Mouse (Mus musculus): ENCODE measurements around the gene S100a11. TPM values are rescaled to one million over a fixed set of nuclear protein-coding genes. Genes with fewer than 3 reads are reported as not detected.
"Not testable (repeated sequence)": the region's sequence is repeated elsewhere in the genome, so short reads cannot be mapped to it uniquely, and the experiment has no call there.

The S100a11 gene
- polyA plus RNA-seq, 1 experiment from 2014 or later: 1,131 TPM

- peaks cover 34% of the 10 kb centered on the region for H3K36me3 ChIP-seq
- WGBS: 86% methylated on average over 3 of the region's 3 CpGs
- no peaks in the 10 kb centered on the region for H3K27me3 ChIP-seq
- no peak overlapping the region for H3K4me2 ChIP-seq (replicated peaks)
- no peak for ATAC-seq (ENCODE audit: low FRiP score, low read depth)
- no peak overlapping the region for H3K4me3 ChIP-seq
- H3K27ac ChIP-seq: no peak overlapping the region
- no peaks in the 10 kb centered on the region for H3K4me1 ChIP-seq
- H3K9me3 ChIP-seq: no peaks in the 10 kb centered on the region
- H3K9ac ChIP-seq: no peak overlapping the region
These were observed 7.0 kb downstream of the S100a11 start for GRCm38 (mm10) chr3:93527300-93527699.

GRCm38 (mm10) chr3:93528807-93529206 is 8.5 kb downstream of the S100a11 start:
- no peaks in the 10 kb centered on the region; the same call in 1 of the 2 replicates for H3K9me3 ChIP-seq

GRCm38 (mm10) chr3:93537068-93537576 is 16.8 kb downstream of the S100a11 start:
- Histone ChIP-seq H3K9me3 (no peaks in the 10 kb centered on the region; the same call in 1 of the 2 replicates), H3K4me1 (no peaks in the 10 kb centered on the region), H3K36me3 (no peaks in the 10 kb centered on the region), H3K27ac (no peak overlapping the region), H3K4me2 (replicated peaks) (no peak overlapping the region), H3K9ac (no peak overlapping the region), H3K4me3 (no peak overlapping the region), H3K27me3 (no peaks in the 10 kb centered on the region)
- WGBS: 71% methylated on average over 2 of the region's 2 CpGs
- ATAC-seq (ENCODE audit: low FRiP score, low read depth): no peak

More at GRCm38 (mm10) chr3:93528807-93529206, 8.5 kb downstream of the S100a11 start:
- H3K4me2 ChIP-seq (replicated peaks): no peak overlapping the region
- H3K4me1 ChIP-seq: no peaks in the 10 kb centered on the region
- H3K4me3 ChIP-seq: no peak overlapping the region
- no peak overlapping the region for H3K27ac ChIP-seq
- 84% methylated on average over 5 of the region's 5 CpGs for WGBS
- H3K27me3 ChIP-seq: no peaks in the 10 kb centered on the region
- ATAC-seq (ENCODE audit: low FRiP score, low read depth): no peak
- no peak overlapping the region for H3K9ac ChIP-seq
- peaks cover 34% of the 10 kb centered on the region for H3K36me3 ChIP-seq

- H3K4me2 ChIP-seq (replicated peaks): no peak overlapping the region
- no peak overlapping the region for H3K9ac ChIP-seq
- H3K36me3 ChIP-seq: no peaks in the 10 kb centered on the region
- 53% methylated on average over 2 of the region's 2 CpGs for WGBS
- H3K4me3 ChIP-seq: no peak overlapping the region
- H3K4me1 ChIP-seq: no peaks in the 10 kb centered on the region
- no peak for ATAC-seq (ENCODE audit: low FRiP score, low read depth)
- H3K9me3 ChIP-seq: no peaks in the 10 kb centered on the region
- H3K27ac ChIP-seq: no peak overlapping the region
- no peaks in the 10 kb centered on the region for H3K27me3 ChIP-seq
These were observed 18.2 kb downstream of the S100a11 start for GRCm38 (mm10) chr3:93538486-93538885.

GRCm38 (mm10) chr3:93541501-93541900 is 21.2 kb downstream of the S100a11 start:
- Histone ChIP-seq H3K4me3 (no peak overlapping the region), H3K9ac (no peak overlapping the region), H3K36me3 (no peaks in the 10 kb centered on the region), H3K27me3 (no peaks in the 10 kb centered on the region), H3K4me2 (replicated peaks) (no peak overlapping the region), H3K9me3 (no peaks in the 10 kb centered on the region), H3K27ac (no peak overlapping the region), H3K4me1 (no peaks in the 10 kb centered on the region)
- WGBS: 70% methylated on average over 2 of the region's 2 CpGs
- no peak for ATAC-seq (ENCODE audit: low FRiP score, low read depth)

DNA sequence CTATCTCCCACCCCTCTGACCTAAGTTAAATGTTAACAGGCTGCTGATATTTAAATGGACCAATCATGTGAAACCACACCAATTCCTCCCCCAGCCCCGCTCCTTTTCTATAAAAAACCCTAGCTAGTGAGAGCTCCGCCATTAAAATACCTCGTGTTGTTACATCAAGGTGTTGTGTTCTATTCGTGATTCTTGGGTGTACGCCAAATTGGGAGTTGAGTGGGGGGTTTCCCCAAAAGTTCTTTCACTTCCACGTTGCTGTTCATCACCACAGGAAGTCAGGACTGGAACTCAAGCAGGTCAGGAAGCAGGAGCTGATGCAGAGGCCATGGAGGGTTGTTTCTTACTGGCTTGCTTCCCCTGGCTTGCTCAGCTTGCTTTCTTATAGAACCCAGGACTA is 23.9 kb downstream of the S100a11 start:
- 73% methylated on average over 6 of the region's 6 CpGs for WGBS
- H3K9ac ChIP-seq; H3K4me2 ChIP-seq (replicated peaks); H3K4me3 ChIP-seq; H3K36me3 ChIP-seq; ATAC-seq (ENCODE audit: low FRiP score, low read depth); H3K27ac ChIP-seq; H3K9me3 ChIP-seq; H3K27me3 ChIP-seq; H3K4me1 ChIP-seq: not testable (repeated sequence)

DNA sequence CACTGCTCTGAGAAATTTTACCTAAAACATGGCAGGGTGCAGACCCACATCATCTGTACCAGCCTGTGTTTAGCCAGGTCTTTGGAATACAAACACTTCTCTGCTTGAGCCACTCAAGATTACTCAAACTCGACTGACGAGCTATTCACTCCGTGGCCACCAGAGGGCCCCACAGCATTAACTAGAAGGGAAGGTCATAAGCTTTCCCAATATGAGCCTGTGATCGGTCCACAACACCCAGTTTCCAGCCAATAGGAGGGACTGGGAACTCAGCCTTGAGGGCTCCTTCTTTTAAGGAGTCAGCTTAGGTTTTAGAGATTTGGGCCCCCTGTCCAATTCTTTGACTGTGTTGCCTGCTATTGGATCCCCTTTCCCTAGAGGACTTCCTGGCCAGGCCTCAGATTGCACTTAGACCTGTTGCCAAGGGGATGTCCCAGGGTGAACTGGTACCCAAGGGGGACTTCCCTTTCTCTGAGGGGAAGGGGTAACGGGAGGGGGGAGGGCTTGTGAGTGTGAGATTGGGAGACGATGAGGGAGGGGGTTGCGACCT is 26.9 kb downstream of the S100a11 start:
- no peak overlapping the region for H3K4me3 ChIP-seq
- no peaks in the 10 kb centered on the region for H3K27me3 ChIP-seq
- 31% methylated on average over 7 of the region's 7 CpGs for WGBS
- H3K9me3 ChIP-seq: no peaks in the 10 kb centered on the region
- H3K9ac ChIP-seq: no peak overlapping the region
- H3K27ac ChIP-seq: no peak overlapping the region
- no peak overlapping the region for H3K4me2 ChIP-seq (replicated peaks)
- ATAC-seq (ENCODE audit: low FRiP score, low read depth): peak; percentile 71
- no peaks in the 10 kb centered on the region for H3K4me1 ChIP-seq
- no peaks in the 10 kb centered on the region for H3K36me3 ChIP-seq

DNA sequence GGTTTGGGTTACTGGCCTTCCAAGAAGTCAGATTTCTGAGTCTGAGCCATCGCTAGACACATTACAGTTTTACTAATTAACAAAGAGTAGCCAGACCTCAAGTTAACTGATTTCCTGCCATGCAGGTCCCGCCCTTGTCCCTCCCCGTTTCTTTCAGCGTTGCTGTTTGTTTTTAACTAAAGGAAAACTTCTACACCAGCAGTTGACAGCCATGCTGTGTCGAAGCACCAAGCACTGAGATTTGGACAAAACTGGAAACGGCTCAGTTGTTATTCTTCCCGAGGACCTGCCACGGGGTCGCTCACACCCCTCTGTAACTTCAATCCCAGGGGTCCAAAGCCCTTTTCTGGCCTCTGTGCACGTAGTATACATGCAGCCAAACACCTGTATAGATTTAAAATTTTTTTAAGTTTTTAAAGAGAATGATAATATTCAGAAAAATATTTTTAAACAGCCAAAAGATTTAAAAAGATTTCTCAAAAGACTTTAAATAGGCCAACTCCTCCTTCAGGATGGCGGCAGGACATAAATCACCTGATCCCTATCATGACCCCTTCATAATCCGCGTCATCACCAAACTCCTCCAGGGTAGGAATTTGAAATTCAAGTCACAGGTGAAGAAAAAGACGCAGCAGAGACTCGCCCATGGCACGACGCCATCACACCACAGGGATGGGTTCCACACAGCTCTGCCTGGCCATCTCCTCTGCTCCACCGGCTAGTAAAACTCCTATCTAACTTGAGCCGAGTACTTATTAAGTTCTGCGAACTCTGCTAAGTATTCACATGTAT is 27.7 kb downstream of the S100a11 start:
- WGBS: 75% methylated on average over 20 of the region's 20 CpGs
- Histone ChIP-seq H3K4me2 (replicated peaks) (no peak overlapping the region), H3K9ac (no peak overlapping the region), H3K9me3 (no peaks in the 10 kb centered on the region), H3K27ac (no peak overlapping the region), H3K27me3 (no peaks in the 10 kb centered on the region), H3K36me3 (no peaks in the 10 kb centered on the region), H3K4me1 (no peaks in the 10 kb centered on the region), H3K4me3 (no peak overlapping the region)
- ATAC-seq (ENCODE audit: low FRiP score, low read depth): no peak

GRCm38 (mm10) chr3:93548541-93549266 is 28.4 kb downstream of the S100a11 start:
- Histone ChIP-seq H3K4me2 (replicated peaks) (no peak overlapping the region), H3K9ac (no peak overlapping the region), H3K4me1 (peaks cover 3% of the 10 kb centered on the region; the same call in 1 of the 2 replicates), H3K9me3 (no peaks in the 10 kb centered on the region), H3K27me3 (0 out of 2 replicates have a peak, but pooled peaks cover 4% of the 10 kb centered on the region), H3K36me3 (no peaks in the 10 kb centered on the region), H3K4me3 (no peak overlapping the region), H3K27ac (no peak overlapping the region)
- no peak for ATAC-seq (ENCODE audit: low FRiP score, low read depth)
- WGBS: 60% methylated on average over 6 of the region's 6 CpGs

- no peak overlapping the region for H3K4me2 ChIP-seq (replicated peaks)
- no peaks in the 10 kb centered on the region for H3K36me3 ChIP-seq
- ATAC-seq (ENCODE audit: low FRiP score, low read depth): no peak
- H3K9ac ChIP-seq: no peak overlapping the region
- 85% methylated on average over 4 of the region's 4 CpGs for WGBS
- H3K27me3 ChIP-seq: peaks cover 6% of the 10 kb centered on the region; the same call in 1 of the 2 replicates
- no peak overlapping the region for H3K27ac ChIP-seq
- H3K9me3 ChIP-seq: no peaks in the 10 kb centered on the region
- no peak overlapping the region for H3K4me3 ChIP-seq
- peaks cover 12% of the 10 kb centered on the region for H3K4me1 ChIP-seq
These were observed 29.7 kb downstream of the S100a11 start for GRCm38 (mm10) chr3:93549986-93550385.

- Histone ChIP-seq H3K36me3 (no peaks in the 10 kb centered on the region), H3K4me1 (peaks cover 30% of the 10 kb centered on the region), H3K9ac (no peak overlapping the region), H3K4me2 (replicated peaks) (no peak overlapping the region), H3K27ac (no peak overlapping the region), H3K9me3 (no peaks in the 10 kb centered on the region), H3K4me3 (no peak overlapping the region), H3K27me3 (peaks cover 6% of the 10 kb centered on the region; the same call in 1 of the 2 replicates)
- ATAC-seq (ENCODE audit: low FRiP score, low read depth): no peak
- 78% methylated on average over 5 of the region's 5 CpGs for WGBS
These were observed 31.9 kb downstream of the S100a11 start for GRCm38 (mm10) chr3:93551950-93552901.

All from limb, embryonic 13.5 days (tissue).